Mouse (Mus musculus): ENCODE data around the gene Tmem246. TPM values are rescaled to one million over a fixed set of nuclear protein-coding genes. Genes with fewer than 3 reads are reported as not detected.
"Not testable (repeated sequence)": the region's sequence is repeated elsewhere in the genome, so short reads cannot be mapped to it uniquely, and the experiment has no call there.

The Tmem246 gene
- polyA plus RNA-seq (2015; fragmentation: Nextera tagmentation; extraction: Ambion mirVana) = 25.9 and 27.6 TPM in 2 replicates

- Histone ChIP-seq H3K27ac (ENCODE audit: low read length) (peak within 1 kb of the TSS; percentile 87), H3K36me3 (ENCODE audit: control insufficient read depth, insufficient read depth, low read length) (no peaks in the 10 kb centered on the region)
Measured at GRCm38 (mm10) chr4:49597183-49598100, at the start of gene Tmem246. Gene Tmem246, minus strand, starts transcription at chr4:49597876.

GRCm38 (mm10) chr4:49639913-49640312 lies 42.2 kb upstream of the Tmem246 start:
- H3K27ac ChIP-seq (ENCODE audit: low read length) = no peak overlapping the region
- ATAC-seq (ENCODE audit: low read depth) = no peak
- no peaks in the 10 kb centered on the region for H3K9me3 ChIP-seq (ENCODE audit: control insufficient read depth, low read length)
- H3K27me3 ChIP-seq (ENCODE audit: control insufficient read depth, insufficient read depth, low read depth, low read length) = no peaks in the 10 kb centered on the region
- no peak overlapping the region for H3K9ac ChIP-seq (ENCODE audit: low read length)
- H3K4me2 ChIP-seq (ENCODE audit: low read depth, low read length) = no peak overlapping the region
- no peak overlapping the region for H3K4me3 ChIP-seq (ENCODE audit: low read length)
- H3K4me1 ChIP-seq (replicated peaks; ENCODE audit: control insufficient read depth, insufficient read depth, low read length) = no peaks in the 10 kb centered on the region
- peaks cover 46% of the 10 kb centered on the region for H3K36me3 ChIP-seq (ENCODE audit: control insufficient read depth, insufficient read depth, low read length)
- 59% methylated on average over 2 of the region's 2 CpGs for WGBS

More at GRCm38 (mm10) chr4:49597183-49598100, at the start of gene Tmem246:
- Histone ChIP-seq H3K4me2 (ENCODE audit: low read depth, low read length) (peak within 1 kb of the TSS; percentile 90), H3K4me1 (replicated peaks; ENCODE audit: control insufficient read depth, insufficient read depth, low read length) (no peaks in the 10 kb centered on the region; the same call in 1 of the 2 replicates), H3K9ac (ENCODE audit: low read length) (peak within 1 kb of the TSS; percentile 85), H3K4me3 (ENCODE audit: low read length) (peak within 1 kb of the TSS; percentile 81), H3K27me3 (ENCODE audit: control insufficient read depth, insufficient read depth, low read depth, low read length) (no peaks in the 10 kb centered on the region), H3K9me3 (ENCODE audit: control insufficient read depth, low read length) (no peaks in the 10 kb centered on the region)
- ATAC-seq (ENCODE audit: low read depth) = peak; percentile 95
- under 1% methylated on average over 51 of the region's 77 CpGs for WGBS

DNA sequence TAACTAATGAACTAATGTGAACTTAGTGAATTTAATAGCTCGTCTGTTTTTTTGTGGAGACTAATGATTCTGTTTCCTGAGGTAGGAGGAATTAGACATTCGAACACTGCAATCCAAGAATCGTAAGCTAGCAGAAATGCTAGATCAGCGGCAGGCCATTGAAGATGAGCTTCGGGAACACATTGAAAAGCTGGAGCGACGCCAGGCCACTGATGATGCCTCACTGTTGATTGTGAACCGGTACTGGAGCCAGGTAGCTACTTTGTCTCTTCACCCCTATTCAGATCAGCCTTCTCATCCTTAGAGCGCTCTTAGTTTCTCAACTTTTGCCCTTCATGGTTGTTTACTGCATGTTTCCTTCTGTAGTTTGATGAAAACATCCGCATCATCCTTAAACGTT lies 40.1 kb upstream of the Tmem246 start:
- Histone ChIP-seq H3K36me3 (ENCODE audit: control insufficient read depth, insufficient read depth, low read length) (peaks cover 39% of the 10 kb centered on the region), H3K4me3 (ENCODE audit: low read length) (no peak overlapping the region), H3K4me2 (ENCODE audit: low read depth, low read length) (no peak overlapping the region), H3K9ac (ENCODE audit: low read length) (no peak overlapping the region), H3K4me1 (replicated peaks; ENCODE audit: control insufficient read depth, insufficient read depth, low read length) (peaks cover 6% of the 10 kb centered on the region; the same call in 1 of the 2 replicates), H3K9me3 (ENCODE audit: control insufficient read depth, low read length) (no peaks in the 10 kb centered on the region), H3K27ac (ENCODE audit: low read length) (no peak overlapping the region), H3K27me3 (ENCODE audit: control insufficient read depth, insufficient read depth, low read depth, low read length) (no peaks in the 10 kb centered on the region)
- no peak for ATAC-seq (ENCODE audit: low read depth)
- 87% methylated on average over 11 of the region's 11 CpGs for WGBS

DNA sequence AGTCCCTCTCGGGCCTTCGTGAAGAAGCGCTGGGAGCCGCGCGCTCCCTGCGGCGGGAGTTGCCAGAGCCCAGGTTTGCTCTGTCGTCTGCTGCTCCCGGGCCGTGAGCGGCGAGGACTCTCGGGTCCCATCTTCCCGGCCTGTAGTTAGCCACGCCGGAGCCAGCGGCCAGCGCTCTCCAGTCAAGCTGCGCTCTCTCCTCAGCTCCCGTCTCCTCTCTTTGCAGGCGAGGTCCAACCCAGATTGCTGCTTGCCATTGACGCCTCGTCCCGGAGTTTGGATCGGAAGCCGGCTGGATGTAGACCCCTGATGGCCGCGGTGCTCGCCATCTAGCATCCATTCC lies 34.4 kb upstream of the Tmem246 start:
- H3K4me2 ChIP-seq (ENCODE audit: low read depth, low read length) = peak overlapping the region; percentile 67
- H3K9me3 ChIP-seq (ENCODE audit: control insufficient read depth, low read length) = no peaks in the 10 kb centered on the region
- peaks cover 6% of the 10 kb centered on the region; the same call in 1 of the 2 replicates for H3K4me1 ChIP-seq (replicated peaks; ENCODE audit: control insufficient read depth, insufficient read depth, low read length)
- H3K36me3 ChIP-seq (ENCODE audit: control insufficient read depth, insufficient read depth, low read length) = peaks cover 18% of the 10 kb centered on the region
- H3K27me3 ChIP-seq (ENCODE audit: control insufficient read depth, insufficient read depth, low read depth, low read length) = no peaks in the 10 kb centered on the region
- peak overlapping the region; percentile 93 for H3K27ac ChIP-seq (ENCODE audit: low read length)
- WGBS = under 1% methylated on average over 30 of the region's 30 CpGs
- ATAC-seq (ENCODE audit: low read depth) = no peak
- H3K4me3 ChIP-seq (ENCODE audit: low read length) = peak overlapping the region; percentile 94
- H3K9ac ChIP-seq (ENCODE audit: low read length) = peak overlapping the region; percentile 97

DNA sequence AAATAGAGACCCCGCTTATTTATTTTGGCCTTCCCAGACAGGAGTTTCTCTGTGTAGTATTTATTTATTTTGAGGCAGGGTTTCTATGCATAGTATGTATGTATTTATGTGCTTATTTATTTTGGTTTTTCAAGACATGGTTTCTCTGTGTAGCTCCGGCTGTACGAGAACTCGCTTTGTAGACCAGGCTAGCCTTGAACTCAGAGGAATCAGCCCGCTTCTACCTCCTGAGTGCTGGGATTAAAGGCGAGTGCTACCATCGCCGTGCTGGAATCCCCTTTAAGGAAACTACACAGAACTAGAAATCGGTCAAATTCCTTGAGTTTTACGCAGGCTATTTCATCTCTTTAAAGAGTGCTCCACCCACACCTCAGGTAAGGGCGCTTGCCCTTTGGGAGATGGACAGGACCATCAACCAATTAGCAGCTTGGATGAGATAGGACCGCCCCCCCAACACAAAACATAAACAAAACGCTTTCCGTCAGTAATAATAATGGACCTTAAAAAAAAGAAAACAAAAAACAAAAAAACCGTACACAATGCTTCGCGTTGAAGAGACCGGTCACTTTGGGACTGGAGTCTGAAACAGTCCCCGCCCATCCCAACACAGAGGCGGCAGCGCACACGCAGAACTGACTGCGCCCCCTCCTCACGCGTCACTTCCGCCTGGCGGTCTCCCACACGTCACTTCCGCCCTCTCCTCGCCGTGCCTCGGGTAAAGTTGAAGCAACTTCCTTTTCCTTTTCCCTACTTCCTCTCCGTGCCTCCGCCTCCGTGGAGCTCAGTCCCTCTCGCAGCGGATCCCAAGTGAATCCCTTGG lies 33.9 kb upstream of the Tmem246 start, which contains the start of gene Rnf20:
Gene Rnf20, plus strand, starts transcription at position 688 of the 820 bp plus-strand sequence.
- no peaks in the 10 kb centered on the region for H3K27me3 ChIP-seq (ENCODE audit: control insufficient read depth, insufficient read depth, low read depth, low read length)
- H3K36me3 ChIP-seq (ENCODE audit: control insufficient read depth, insufficient read depth, low read length) = peaks cover 14% of the 10 kb centered on the region
- H3K9me3 ChIP-seq (ENCODE audit: control insufficient read depth, low read length) = no peaks in the 10 kb centered on the region
- H3K27ac ChIP-seq (ENCODE audit: low read length) = peak within 1 kb of the TSS; percentile 93
- H3K4me2 ChIP-seq (ENCODE audit: low read depth, low read length) = peak within 1 kb of the TSS; percentile 67
- H3K9ac ChIP-seq (ENCODE audit: low read length) = peak within 1 kb of the TSS; percentile 97
- peak; percentile 98 for ATAC-seq (ENCODE audit: low read depth)
- H3K4me1 ChIP-seq (replicated peaks; ENCODE audit: control insufficient read depth, insufficient read depth, low read length) = peaks cover 6% of the 10 kb centered on the region; the same call in 1 of the 2 replicates
- WGBS = 3% methylated on average over 37 of the region's 37 CpGs
- peak within 1 kb of the TSS; percentile 94 for H3K4me3 ChIP-seq (ENCODE audit: low read length)

GRCm38 (mm10) chr4:49628941-49629340 lies 31.3 kb upstream of the Tmem246 start:
- 81% methylated on average over 5 of the region's 5 CpGs for WGBS
- no peak for ATAC-seq (ENCODE audit: low read depth)
- Histone ChIP-seq H3K4me1 (replicated peaks; ENCODE audit: control insufficient read depth, insufficient read depth, low read length) (peaks cover 6% of the 10 kb centered on the region; the same call in 1 of the 2 replicates), H3K36me3 (ENCODE audit: control insufficient read depth, insufficient read depth, low read length) (no peaks in the 10 kb centered on the region), H3K4me3 (ENCODE audit: low read length) (no peak overlapping the region), H3K27me3 (ENCODE audit: control insufficient read depth, insufficient read depth, low read depth, low read length) (no peaks in the 10 kb centered on the region), H3K9ac (ENCODE audit: low read length) (no peak overlapping the region), H3K9me3 (ENCODE audit: control insufficient read depth, low read length) (no peaks in the 10 kb centered on the region), H3K4me2 (ENCODE audit: low read depth, low read length) (no peak overlapping the region), H3K27ac (ENCODE audit: low read length) (no peak overlapping the region)

DNA sequence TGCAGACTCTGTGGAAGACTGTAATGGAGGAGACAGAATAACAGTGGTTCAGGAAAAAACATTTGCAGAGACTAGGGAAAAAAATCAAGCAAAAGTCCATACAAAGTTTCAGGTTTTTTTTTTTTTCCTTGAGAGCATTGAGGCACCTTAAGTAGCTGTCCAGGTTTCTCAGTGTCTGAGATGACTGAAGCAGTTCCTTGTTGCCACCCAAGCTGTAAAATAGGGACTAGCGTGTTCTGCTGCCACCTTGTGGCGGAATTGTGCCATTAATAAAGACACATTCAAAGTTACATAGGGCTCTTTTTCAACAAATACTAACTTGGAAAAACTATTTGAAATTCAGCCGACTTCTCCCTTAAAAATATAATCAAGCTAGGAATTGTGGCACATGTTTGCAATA lies 29.3 kb upstream of the Tmem246 start:
- H3K4me1 ChIP-seq (replicated peaks; ENCODE audit: control insufficient read depth, insufficient read depth, low read length) = no peaks in the 10 kb centered on the region
- no peak overlapping the region for H3K27ac ChIP-seq (ENCODE audit: low read length)
- no peak for ATAC-seq (ENCODE audit: low read depth)
- H3K4me3 ChIP-seq (ENCODE audit: low read length) = no peak overlapping the region
- H3K9me3 ChIP-seq (ENCODE audit: control insufficient read depth, low read length) = no peaks in the 10 kb centered on the region
- no peaks in the 10 kb centered on the region for H3K27me3 ChIP-seq (ENCODE audit: control insufficient read depth, insufficient read depth, low read depth, low read length)
- no peak overlapping the region for H3K9ac ChIP-seq (ENCODE audit: low read length)
- WGBS = 0% methylated on average over 3 of the region's 3 CpGs
- no peaks in the 10 kb centered on the region for H3K36me3 ChIP-seq (ENCODE audit: control insufficient read depth, insufficient read depth, low read length)
- H3K4me2 ChIP-seq (ENCODE audit: low read depth, low read length) = no peak overlapping the region

- not testable (repeated sequence) for H3K27me3 ChIP-seq (ENCODE audit: control insufficient read depth, insufficient read depth, low read depth, low read length); ATAC-seq (ENCODE audit: low read depth); H3K9me3 ChIP-seq (ENCODE audit: control insufficient read depth, low read length); H3K4me1 ChIP-seq (replicated peaks; ENCODE audit: control insufficient read depth, insufficient read depth, low read length); H3K4me2 ChIP-seq (ENCODE audit: low read depth, low read length); H3K9ac ChIP-seq (ENCODE audit: low read length); H3K27ac ChIP-seq (ENCODE audit: low read length); H3K36me3 ChIP-seq (ENCODE audit: control insufficient read depth, insufficient read depth, low read length); H3K4me3 ChIP-seq (ENCODE audit: low read length)
- WGBS = 59% methylated on average over 4 of the region's 4 CpGs
Measured at GRCm38 (mm10) chr4:49624969-49625368, 27.3 kb upstream of the Tmem246 start.

GRCm38 (mm10) chr4:49623916-49624315 lies 26.2 kb upstream of the Tmem246 start:
- H3K4me2 ChIP-seq (ENCODE audit: low read depth, low read length) = no peak overlapping the region
- H3K27me3 ChIP-seq (ENCODE audit: control insufficient read depth, insufficient read depth, low read depth, low read length) = no peaks in the 10 kb centered on the region
- H3K9me3 ChIP-seq (ENCODE audit: control insufficient read depth, low read length) = no peaks in the 10 kb centered on the region
- no peak overlapping the region for H3K4me3 ChIP-seq (ENCODE audit: low read length)
- WGBS = 73% methylated on average over 4 of the region's 4 CpGs
- H3K9ac ChIP-seq (ENCODE audit: low read length) = no peak overlapping the region
- no peak overlapping the region for H3K27ac ChIP-seq (ENCODE audit: low read length)
- ATAC-seq (ENCODE audit: low read depth) = no peak
- H3K36me3 ChIP-seq (ENCODE audit: control insufficient read depth, insufficient read depth, low read length) = no peaks in the 10 kb centered on the region
- H3K4me1 ChIP-seq (replicated peaks; ENCODE audit: control insufficient read depth, insufficient read depth, low read length) = no peaks in the 10 kb centered on the region

Data from lung, embryonic 16.5 days (tissue).